Mouse (Mus musculus): ENCODE data around the gene Edem2. TPM values are rescaled to one million over a fixed set of nuclear protein-coding genes. Genes with fewer than 3 reads are reported as not detected.

The Edem2 gene
- total and polyA plus RNA-seq, 2 experiments: 45.8 to 71.6 TPM

DNA sequence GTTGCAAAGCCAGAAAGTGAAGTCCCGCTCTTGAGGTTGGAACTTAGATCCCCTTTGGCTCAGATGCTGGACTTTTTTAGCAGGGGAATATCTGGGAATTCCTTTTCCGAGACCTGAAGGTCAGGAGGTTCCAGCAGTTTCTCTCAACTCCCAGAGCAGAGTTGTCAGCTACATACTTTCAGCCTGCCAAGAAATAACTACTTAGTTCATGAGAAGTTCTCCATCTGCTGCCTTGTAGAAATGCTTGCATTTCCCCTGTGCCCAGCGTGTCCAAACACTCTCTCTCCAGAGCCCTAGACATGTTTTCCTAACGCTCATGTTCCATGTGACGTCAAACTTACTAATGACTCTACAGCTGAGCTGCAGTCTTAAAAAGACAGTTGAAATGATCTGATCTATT lies 5.8 kb upstream of the Edem2 start:
- Histone ChIP-seq H3K27ac (replicated peaks; ENCODE audit: insufficient read depth, low read depth, low read length) (no peak overlapping the region), H3K4me1 (ENCODE audit: control insufficient read depth, insufficient read depth, low read length) (no peaks in the 10 kb centered on the region), H3K27me3 (ENCODE audit: control insufficient read depth, insufficient read depth, low read length) (no peaks in the 10 kb centered on the region), H3K79me2 (ENCODE audit: control insufficient read depth, insufficient read depth, low read length) (no peaks in the 10 kb centered on the region), H3K36me3 (ENCODE audit: control insufficient read depth, insufficient read depth, low read length) (no peaks in the 10 kb centered on the region), H3K9ac (ENCODE audit: low read depth, low read length) (no peak overlapping the region), H3K4me3 (ENCODE audit: insufficient read depth, low read depth, low read length) (no peak overlapping the region)
- 83% methylated on average over 5 of the region's 5 CpGs for WGBS
- no peak for DNase-seq (ENCODE audit: extremely low read depth, low read depth, low spot score)
- TF ChIP-seq CTCF (IDR thresholded peaks at IDR 0.05; ENCODE audit: low read depth, low read length) (no peak), POLR2A (IDR thresholded peaks at IDR 0.05; ENCODE audit: extremely low read depth, insufficient read depth, low read length) (no peak)

DNA sequence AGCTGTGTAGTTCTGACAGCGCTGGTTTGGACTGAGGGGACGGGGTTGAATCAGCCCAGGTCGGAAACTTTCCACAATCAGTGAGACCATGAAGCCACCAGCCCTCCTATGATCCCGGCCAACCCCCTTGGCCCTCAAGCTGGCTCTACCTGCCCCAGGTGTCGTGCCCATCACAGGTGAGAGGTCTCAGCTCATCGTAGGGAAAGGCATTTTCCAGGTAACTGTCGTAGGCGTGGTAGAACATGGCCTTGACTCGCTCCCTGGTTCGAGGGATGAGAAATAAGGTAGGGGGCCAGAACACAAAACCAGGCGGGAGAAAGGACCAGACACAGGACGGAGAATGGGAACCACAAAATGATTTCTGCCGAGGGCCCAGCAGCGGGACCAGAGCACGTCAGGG lies 533 bp downstream of the Edem2 start:
- Histone ChIP-seq H3K36me3 (ENCODE audit: control insufficient read depth, insufficient read depth, low read length) (peaks cover 4% of the 10 kb centered on the region; the same call in 1 of the 2 replicates), H3K9ac (ENCODE audit: low read depth, low read length) (peak overlapping the region; percentile 93), H3K4me3 (ENCODE audit: insufficient read depth, low read depth, low read length) (peak overlapping the region; percentile 91), H3K27me3 (ENCODE audit: control insufficient read depth, insufficient read depth, low read length) (no peaks in the 10 kb centered on the region), H3K4me1 (ENCODE audit: control insufficient read depth, insufficient read depth, low read length) (peaks cover 11% of the 10 kb centered on the region), H3K27ac (replicated peaks; ENCODE audit: insufficient read depth, low read depth, low read length) (peak overlapping the region; percentile 17; the same call in 1 of the 2 replicates), H3K79me2 (ENCODE audit: control insufficient read depth, insufficient read depth, low read length) (no peaks in the 10 kb centered on the region; the same call in 1 of the 2 replicates)
- TF ChIP-seq POLR2A (IDR thresholded peaks at IDR 0.05; ENCODE audit: extremely low read depth, insufficient read depth, low read length): no peak
- TF ChIP-seq CTCF (IDR thresholded peaks at IDR 0.05; ENCODE audit: low read depth, low read length): no peak
- 2% methylated on average over 15 of the region's 15 CpGs for WGBS
- DNase-seq (ENCODE audit: extremely low read depth, low read depth, low spot score): no peak

DNA sequence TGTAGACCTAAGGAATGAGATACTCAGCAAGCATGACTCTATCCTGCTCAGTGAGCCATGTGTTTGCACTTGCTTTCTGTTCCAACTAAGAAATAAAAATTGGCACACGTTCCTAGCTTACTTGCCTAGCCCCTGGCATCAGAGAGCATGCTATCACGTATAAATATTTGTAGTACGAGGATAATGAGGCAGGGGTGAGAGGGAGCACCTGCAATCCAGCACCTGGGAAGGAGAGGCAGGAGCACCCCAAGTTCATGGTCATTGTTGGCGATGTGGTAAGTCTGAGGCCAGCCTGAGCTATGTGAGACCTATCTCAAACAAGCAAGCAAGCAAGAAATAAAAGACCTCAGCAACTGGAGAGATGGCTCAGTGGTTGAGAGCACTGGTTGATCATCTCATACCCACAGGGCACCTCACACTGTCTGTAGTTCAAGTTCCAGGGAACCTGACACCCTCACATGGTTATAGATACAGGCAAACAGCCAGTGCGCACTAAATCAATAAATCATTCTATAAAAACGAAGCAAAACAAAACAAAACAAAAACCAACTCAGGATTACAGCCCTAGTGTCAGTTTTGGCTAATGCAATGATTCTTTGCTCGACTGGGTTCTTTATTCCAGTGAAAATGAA lies 1.4 kb downstream of the Edem2 start:
- no peaks in the 10 kb centered on the region for H3K27me3 ChIP-seq (ENCODE audit: control insufficient read depth, insufficient read depth, low read length)
- H3K27ac ChIP-seq (replicated peaks; ENCODE audit: insufficient read depth, low read depth, low read length): peak overlapping the region; percentile 51
- WGBS: 20% methylated on average over 7 of the region's 7 CpGs
- no peak overlapping the region for H3K4me3 ChIP-seq (ENCODE audit: insufficient read depth, low read depth, low read length)
- peaks cover 11% of the 10 kb centered on the region for H3K4me1 ChIP-seq (ENCODE audit: control insufficient read depth, insufficient read depth, low read length)
- no peaks in the 10 kb centered on the region; the same call in 1 of the 2 replicates for H3K79me2 ChIP-seq (ENCODE audit: control insufficient read depth, insufficient read depth, low read length)
- TF ChIP-seq POLR2A (IDR thresholded peaks at IDR 0.05; ENCODE audit: extremely low read depth, insufficient read depth, low read length) (no peak), CTCF (IDR thresholded peaks at IDR 0.05; ENCODE audit: low read depth, low read length) (no peak)
- no peak overlapping the region for H3K9ac ChIP-seq (ENCODE audit: low read depth, low read length)
- H3K36me3 ChIP-seq (ENCODE audit: control insufficient read depth, insufficient read depth, low read length): peaks cover 5% of the 10 kb centered on the region; the same call in 1 of the 2 replicates
- peak; percentile 71 for DNase-seq (ENCODE audit: extremely low read depth, low read depth, low spot score)

- Histone ChIP-seq H3K79me2 (ENCODE audit: control insufficient read depth, insufficient read depth, low read length) (no peaks in the 10 kb centered on the region; the same call in 1 of the 2 replicates), H3K36me3 (ENCODE audit: control insufficient read depth, insufficient read depth, low read length) (peaks cover 5% of the 10 kb centered on the region; the same call in 1 of the 2 replicates), H3K4me1 (ENCODE audit: control insufficient read depth, insufficient read depth, low read length) (peaks cover 11% of the 10 kb centered on the region), H3K9ac (ENCODE audit: low read depth, low read length) (no peak overlapping the region), H3K27ac (replicated peaks; ENCODE audit: insufficient read depth, low read depth, low read length) (peak overlapping the region; percentile 44; the same call in 1 of the 2 replicates), H3K4me3 (ENCODE audit: insufficient read depth, low read depth, low read length) (no peak overlapping the region), H3K27me3 (ENCODE audit: control insufficient read depth, insufficient read depth, low read length) (no peaks in the 10 kb centered on the region)
- 23% methylated on average over 7 of the region's 7 CpGs for WGBS
- peak; percentile 71 for DNase-seq (ENCODE audit: extremely low read depth, low read depth, low spot score)
- no peak for TF ChIP-seq POLR2A (IDR thresholded peaks at IDR 0.05; ENCODE audit: extremely low read depth, insufficient read depth, low read length)
- no peak for TF ChIP-seq CTCF (IDR thresholded peaks at IDR 0.05; ENCODE audit: low read depth, low read length)
Observed at GRCm38 (mm10) chr2:155726302-155726701, 3.0 kb downstream of the Edem2 start.

DNA sequence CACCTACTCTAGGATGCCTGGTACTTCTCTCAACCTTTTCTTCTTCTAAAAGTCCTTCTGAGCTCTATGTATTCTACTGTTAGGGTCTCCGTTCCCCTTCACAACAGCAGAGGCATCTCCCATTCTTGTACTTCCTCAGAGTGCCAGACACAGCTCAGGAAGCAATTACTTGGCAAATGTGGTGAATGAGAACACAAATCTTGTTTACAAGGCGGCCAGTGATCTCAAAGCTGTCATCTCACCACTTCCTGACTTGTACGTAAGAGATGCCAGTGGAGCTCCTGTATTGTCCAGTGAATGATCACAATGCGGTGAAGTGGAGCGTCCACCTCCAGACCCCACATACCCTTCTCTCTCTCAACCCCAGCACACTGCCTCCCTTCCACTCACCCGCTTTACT lies 4.7 kb downstream of the Edem2 start:
- no peak overlapping the region for H3K9ac ChIP-seq (ENCODE audit: low read depth, low read length)
- H3K36me3 ChIP-seq (ENCODE audit: control insufficient read depth, insufficient read depth, low read length): peaks cover 12% of the 10 kb centered on the region
- no peak overlapping the region for H3K27ac ChIP-seq (replicated peaks; ENCODE audit: insufficient read depth, low read depth, low read length)
- peaks cover 11% of the 10 kb centered on the region for H3K4me1 ChIP-seq (ENCODE audit: control insufficient read depth, insufficient read depth, low read length)
- DNase-seq (ENCODE audit: extremely low read depth, low read depth, low spot score): no peak
- H3K27me3 ChIP-seq (ENCODE audit: control insufficient read depth, insufficient read depth, low read length): no peaks in the 10 kb centered on the region
- no peaks in the 10 kb centered on the region; the same call in 1 of the 2 replicates for H3K79me2 ChIP-seq (ENCODE audit: control insufficient read depth, insufficient read depth, low read length)
- TF ChIP-seq CTCF (IDR thresholded peaks at IDR 0.05; ENCODE audit: low read depth, low read length) (no peak), POLR2A (IDR thresholded peaks at IDR 0.05; ENCODE audit: extremely low read depth, insufficient read depth, low read length) (no peak)
- 80% methylated on average over 6 of the region's 6 CpGs for WGBS
- no peak overlapping the region for H3K4me3 ChIP-seq (ENCODE audit: insufficient read depth, low read depth, low read length)

GRCm38 (mm10) chr2:155724036-155724435 lies 5.2 kb downstream of the Edem2 start:
- Histone ChIP-seq H3K27ac (replicated peaks; ENCODE audit: insufficient read depth, low read depth, low read length) (no peak overlapping the region), H3K4me3 (ENCODE audit: insufficient read depth, low read depth, low read length) (no peak overlapping the region), H3K36me3 (ENCODE audit: control insufficient read depth, insufficient read depth, low read length) (peaks cover 12% of the 10 kb centered on the region), H3K79me2 (ENCODE audit: control insufficient read depth, insufficient read depth, low read length) (no peaks in the 10 kb centered on the region; the same call in 1 of the 2 replicates), H3K27me3 (ENCODE audit: control insufficient read depth, insufficient read depth, low read length) (no peaks in the 10 kb centered on the region), H3K9ac (ENCODE audit: low read depth, low read length) (no peak overlapping the region), H3K4me1 (ENCODE audit: control insufficient read depth, insufficient read depth, low read length) (peaks cover 11% of the 10 kb centered on the region)
- peak; percentile 19 for DNase-seq (ENCODE audit: extremely low read depth, low read depth, low spot score)
- 61% methylated on average over 5 of the region's 5 CpGs for WGBS
- TF ChIP-seq CTCF (IDR thresholded peaks at IDR 0.05; ENCODE audit: low read depth, low read length) (no peak), POLR2A (IDR thresholded peaks at IDR 0.05; ENCODE audit: extremely low read depth, insufficient read depth, low read length) (no peak)

Measured in liver, adult 2 months (tissue).